Mouse (Mus musculus) layer of hippocampus, adult 8-10 months (tissue): ENCODE data around the gene 2300002M23Rik. TPM values are rescaled to one million over a fixed set of nuclear protein-coding genes. Genes with fewer than 3 reads are reported as not detected.

Experiments used
- DNase-seq, 2 experiments: peaks; one replicate each; pipeline ENCODE4 v3.0.0; 2022; ENCODE audit warnings: low spot score in 2 of 2
- total RNA-seq, 4 experiments: library from RNA; stranded (reverse); gene quantifications; 2 replicates each; pipeline ENCODE4 v1.2.4; 2022

2300002M23Rik gene
- not detected for total RNA-seq

DNA sequence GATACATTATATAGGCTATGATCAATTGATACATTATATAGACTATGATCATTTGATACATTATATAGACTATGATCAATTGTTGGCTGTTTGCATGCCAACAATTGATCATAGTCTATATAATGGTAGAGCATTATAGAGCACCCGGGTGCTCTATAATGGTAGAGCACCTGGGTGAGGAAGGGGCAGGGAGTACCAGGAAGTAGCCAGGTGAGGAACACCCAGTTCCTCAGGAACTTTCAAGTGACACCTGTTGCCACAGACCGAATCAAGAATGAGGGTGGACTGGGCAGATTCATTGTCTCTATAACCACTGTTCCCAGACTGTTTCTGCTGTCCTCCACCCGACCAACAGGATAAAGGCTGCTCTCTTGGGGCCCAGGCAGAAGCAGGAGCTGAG, at the start of gene 2300002M23Rik:
Gene 2300002M23Rik, plus strand, starts transcription at position 301 of the 400 bp plus-strand sequence.
- no peak for DNase-seq

DNA sequence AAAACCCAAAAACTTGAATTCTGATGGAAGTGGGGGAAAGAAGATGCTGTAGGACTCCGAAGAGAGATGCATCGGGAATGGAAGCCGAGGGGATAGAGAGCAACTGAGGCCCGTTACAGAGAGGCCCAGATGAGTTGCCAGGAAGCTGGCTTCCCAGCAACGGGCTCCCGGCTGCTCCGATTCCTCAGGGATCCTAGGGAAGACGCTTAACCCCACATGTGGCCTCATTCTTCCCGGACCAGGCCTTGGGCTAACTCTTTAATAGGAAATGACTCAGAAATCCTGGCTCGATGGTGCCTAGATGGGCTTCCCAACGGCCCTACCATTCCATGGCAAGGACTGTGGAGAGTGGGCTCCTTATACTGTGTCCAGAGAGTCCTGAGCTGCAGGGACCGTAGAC, 49.7 kb upstream of the 2300002M23Rik start:
- DNase-seq, result no peak

GRCm38 (mm10) chr17:35524354-35524753, 42.9 kb upstream of the 2300002M23Rik start:
- no peak for DNase-seq

- DNase-seq, result no peak
Observed at GRCm38 (mm10) chr17:35526644-35527043, 40.6 kb upstream of the 2300002M23Rik start.

DNA sequence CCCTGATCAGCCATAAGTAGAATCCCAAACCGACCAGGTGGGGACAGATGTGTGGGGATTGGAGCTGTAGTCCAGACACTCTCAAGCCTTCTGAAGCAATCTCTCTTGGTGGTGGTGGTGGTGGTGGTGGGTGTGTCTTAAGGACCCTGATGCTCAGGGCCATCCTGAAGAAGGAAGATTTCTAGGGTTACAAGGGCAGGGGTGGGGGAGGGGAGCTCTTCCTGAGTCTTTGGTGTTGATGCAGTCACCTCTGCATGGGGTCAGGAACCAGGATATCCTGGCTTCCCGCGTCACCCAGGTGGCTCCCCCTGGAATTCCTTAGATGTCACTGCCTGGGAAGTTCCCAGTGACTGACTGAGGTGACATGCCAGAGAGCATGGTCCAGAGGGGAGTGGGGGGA, 34.9 kb upstream of the 2300002M23Rik start:
- DNase-seq, result no peak

GRCm38 (mm10) chr17:35532901-35533300, 34.3 kb upstream of the 2300002M23Rik start, which contains the start of gene Psors1c2:
Psors1c2 (plus strand) TSS chr17:35533201.
- DNase-seq, result no peak

GRCm38 (mm10) chr17:35534343-35534742, 32.9 kb upstream of the 2300002M23Rik start:
- DNase-seq, result peak; percentile 54 to 85

DNA sequence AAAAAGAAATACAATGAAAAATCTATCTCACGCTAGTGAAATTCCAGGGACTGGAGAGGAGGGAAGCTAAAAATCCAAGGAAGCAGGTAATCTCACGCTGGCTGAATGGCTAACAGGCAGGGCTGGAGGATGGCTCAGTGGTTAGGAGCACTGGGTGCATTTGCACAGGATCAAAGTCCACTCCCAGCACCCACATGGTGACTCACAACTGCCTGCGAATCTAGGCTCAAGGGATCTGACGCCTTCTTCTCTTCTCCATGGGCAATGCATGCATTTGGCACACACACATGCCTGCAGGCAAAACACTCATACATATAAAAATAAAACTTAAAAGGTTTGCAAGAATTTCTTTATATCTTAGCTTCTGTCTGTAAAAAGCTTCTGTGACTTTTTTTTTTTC, 29.8 kb upstream of the 2300002M23Rik start:
- no peak for DNase-seq

GRCm38 (mm10) chr17:35538476-35538875, 28.8 kb upstream of the 2300002M23Rik start:
- DNase-seq, result no peak

GRCm38 (mm10) chr17:35539540-35539939, 27.7 kb upstream of the 2300002M23Rik start:
- no peak for DNase-seq

DNA sequence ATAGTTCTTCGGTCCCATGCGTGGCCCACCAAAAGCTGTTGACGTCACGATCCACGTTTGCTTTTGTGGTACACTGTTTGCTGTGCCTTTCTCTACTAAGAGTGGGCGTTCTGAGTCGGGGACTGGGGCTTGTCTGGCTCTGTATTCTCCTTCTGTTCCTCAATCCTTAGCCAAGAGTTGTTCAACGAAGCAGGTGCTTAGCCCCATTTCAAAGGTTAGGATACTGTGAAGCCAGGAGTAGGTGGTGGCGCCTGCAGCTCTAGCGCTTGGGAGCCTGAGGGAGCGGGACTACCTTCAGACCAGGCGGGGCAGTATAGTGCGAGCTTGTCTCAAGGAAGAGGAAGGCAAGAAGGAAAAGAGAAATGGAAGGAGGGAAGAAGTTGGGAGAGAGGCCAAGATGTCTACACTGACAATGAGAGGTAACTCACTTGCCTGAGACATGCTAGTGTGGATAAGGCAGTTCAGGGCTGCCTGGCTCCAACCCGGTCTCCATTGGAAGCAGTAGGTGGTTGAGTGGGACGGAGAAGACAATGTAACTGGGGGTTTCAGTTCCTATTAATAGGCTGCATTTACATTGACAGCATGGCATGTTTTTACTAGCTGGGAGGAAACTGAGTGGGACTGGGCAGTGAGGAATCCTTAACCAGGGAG, 24.4 kb upstream of the 2300002M23Rik start:
- DNase-seq, result peak in 1 of 2 experiments; percentile 14

DNA sequence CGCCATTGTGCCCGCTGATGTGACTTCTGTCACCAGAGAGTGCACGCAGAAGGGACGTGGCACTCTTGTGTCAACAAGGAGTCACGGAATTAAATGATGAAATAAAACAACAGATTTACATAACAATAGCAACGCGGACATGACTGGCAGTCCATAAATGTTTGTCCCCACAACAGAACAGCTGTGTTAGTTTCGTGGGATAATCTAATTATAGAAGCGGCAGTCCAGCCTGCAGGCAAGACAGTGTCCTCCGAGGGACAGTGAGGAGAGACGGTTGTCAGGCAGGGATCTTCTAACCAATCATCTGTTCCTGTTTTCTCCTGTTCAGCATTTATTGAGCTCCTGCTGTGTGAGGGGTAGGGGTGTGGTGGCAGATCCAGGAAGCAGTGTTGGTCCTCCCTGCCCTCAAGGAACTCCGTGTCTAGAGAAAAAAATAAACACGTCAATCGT, 23.8 kb upstream of the 2300002M23Rik start:
- no peak for DNase-seq

DNA sequence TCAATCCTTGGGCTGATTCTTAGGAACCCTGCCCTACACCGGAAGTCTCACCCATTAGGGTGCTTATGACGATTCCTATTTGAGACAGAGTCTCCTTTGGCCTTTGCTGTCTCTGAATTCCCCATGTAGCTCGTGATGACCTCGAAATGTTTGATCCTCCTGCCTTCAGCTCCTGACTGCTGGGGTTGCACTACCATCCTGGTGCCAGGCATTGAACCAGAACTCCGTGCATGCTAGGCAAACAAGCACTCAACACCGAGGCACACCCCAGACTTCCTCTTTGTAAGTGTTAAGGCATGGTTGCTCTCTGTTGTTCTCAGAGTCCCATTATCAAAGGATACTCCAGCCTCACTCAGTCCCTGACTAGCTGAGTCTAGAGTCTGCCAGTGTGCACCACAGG, 23.2 kb upstream of the 2300002M23Rik start:
- DNase-seq, result no peak

DNA sequence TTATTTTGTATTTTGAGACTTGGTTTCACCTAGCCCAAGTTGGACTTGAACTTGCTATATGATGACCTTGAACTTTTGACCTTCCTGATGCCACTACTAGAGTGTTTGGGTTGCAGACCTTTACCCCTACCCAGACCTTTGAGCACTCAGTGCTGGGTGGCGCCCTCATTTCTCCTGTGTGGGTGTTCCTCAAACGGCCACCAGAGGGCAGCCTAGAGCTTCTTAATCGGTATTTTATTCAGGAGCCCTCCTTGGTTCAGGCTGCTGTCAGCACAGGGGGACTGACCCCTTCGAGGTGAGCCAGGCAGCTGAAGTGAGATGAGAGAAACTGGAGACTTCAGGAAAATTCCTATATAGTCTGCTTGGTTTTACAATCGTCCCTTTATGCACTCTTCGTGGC, 22.6 kb upstream of the 2300002M23Rik start:
- DNase-seq, result peak in 1 of 2 experiments; percentile 62

DNA sequence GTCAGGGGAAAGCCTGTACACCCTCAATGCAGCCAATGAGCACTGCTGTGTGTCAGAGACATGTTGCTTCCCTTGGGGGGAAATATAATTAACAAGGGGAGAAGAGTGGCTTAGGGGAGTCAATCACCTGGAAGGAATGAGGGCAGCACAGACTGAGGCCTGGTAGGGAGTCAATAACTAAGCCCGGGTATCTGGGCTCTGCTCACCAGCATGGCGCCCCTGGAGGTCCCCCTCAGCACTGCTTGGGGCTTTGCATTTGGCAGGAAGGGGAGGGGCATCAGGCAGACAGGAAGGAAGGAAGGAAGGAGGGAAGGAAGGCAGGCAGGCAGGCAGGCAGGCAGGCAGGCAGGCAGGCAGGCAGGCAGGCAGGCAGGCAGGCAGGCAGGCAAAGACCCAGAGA, 19.8 kb upstream of the 2300002M23Rik start:
- DNase-seq, result no peak

- no peak for DNase-seq
Observed at GRCm38 (mm10) chr17:35548636-35549035, 18.6 kb upstream of the 2300002M23Rik start.

- DNase-seq, result peak; percentile 64 to 65
Observed at GRCm38 (mm10) chr17:35549437-35550142, 17.7 kb upstream of the 2300002M23Rik start.

DNA sequence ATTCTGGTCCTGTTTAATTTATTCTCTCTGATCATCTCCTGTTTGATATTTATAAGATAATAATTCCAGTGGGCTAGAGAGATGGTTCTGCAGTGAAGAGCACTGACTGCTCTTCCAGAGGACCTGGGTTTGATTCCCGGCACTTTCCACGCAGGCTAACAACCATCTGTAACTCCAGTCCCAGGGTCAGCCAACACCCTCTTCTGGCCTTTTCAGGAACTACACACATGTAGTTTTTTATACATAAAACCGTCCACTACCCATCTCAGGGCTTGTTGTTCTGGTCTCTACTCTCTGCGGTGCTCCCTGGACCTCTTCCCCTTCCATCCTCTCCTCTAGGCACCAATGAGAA, 17.1 kb upstream of the 2300002M23Rik start:
- DNase-seq, result no peak

DNA sequence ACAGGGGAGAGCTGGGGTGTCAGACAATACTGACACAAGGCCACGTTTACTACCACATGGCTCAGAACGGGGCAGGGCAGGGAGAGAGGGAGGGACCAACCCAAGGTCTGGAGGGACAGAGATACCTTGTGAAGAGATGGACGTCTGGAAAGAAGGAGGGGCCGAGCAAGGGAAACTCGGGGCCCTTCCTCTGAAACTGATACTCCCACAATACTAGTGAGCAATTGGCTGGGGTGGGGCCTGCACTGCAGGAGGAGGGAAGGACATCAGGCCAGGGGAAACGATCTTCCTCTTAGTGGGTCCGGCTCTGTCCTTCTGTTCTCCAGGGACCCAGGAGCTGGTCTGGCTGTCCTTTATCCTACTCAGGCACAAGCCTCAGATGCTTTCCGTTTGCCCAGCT, 16.4 kb upstream of the 2300002M23Rik start:
- no peak for DNase-seq

DNA sequence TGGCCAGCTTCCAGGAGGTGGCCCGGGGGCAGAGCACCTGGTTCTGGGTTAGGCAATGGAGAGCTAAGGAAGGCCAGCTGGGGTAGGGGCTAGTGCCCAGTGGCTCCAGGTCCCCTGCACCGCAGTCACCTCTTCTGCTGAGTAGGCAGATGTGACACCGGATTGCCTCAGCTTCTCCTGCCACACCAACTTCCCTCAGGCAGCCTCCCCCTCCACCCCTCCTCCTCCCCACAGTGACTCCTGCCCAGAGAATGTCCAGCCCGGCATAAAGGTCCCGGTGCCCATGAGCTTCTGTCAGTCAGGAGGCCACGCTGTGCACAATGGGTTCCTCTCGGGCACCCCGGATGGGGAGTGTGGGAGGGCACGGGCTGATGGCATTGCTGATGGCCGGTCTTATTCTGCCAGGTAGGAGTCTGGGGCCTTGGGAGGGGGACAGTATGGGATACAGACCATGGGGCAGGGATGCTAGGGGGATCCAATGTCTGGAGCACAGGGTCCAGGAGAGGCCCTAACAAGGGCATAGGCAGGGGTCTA, 15.3 kb upstream of the 2300002M23Rik start, which contains the start of gene Cdsn:
Gene Cdsn, plus strand, starts transcription at position 248 of the 534 bp plus-strand sequence.
- DNase-seq, result no peak

DNA sequence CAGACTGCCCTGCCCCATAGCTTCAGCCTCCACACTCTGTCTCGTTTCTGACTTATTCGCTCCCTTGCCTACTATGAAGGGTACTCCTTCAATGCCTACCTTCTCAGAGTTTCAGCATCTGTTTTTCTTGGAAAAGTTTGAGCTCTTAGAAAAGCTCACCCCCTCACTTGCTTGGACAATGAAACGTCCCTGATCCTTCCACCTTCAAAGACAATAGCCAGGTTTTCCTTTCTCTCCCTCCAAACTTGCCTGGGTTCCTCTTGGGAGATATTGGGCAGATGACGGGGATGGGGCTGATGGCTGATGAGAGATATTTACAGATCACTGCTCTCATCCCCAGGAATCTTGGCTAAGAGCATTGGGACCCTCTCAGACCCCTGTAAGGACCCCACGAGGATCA, 12.9 kb upstream of the 2300002M23Rik start:
- DNase-seq, result no peak

GRCm38 (mm10) chr17:35554761-35555397, 12.4 kb upstream of the 2300002M23Rik start:
- DNase-seq, result no peak
